In the genomic region with DNA sequence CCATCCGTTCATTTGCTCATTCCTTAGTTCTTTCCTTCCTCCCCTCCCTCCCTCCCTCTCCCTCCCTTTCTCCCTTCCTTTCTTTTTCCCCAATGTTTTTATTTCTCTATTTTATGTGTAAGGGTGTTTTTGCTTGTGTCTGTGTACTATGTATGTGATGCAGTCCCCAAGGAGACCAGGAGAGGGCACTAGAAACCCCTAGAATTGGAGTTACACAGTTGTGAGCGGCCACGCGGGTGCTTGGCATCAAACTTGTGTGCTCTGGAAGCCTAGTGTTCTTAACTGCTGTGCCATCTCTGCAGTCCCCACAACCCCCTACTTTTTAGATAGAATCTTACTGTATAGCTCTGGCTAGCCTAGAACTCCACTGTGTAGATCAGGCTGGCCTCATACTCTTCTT, we compare ENCODE assay signal across 9 mouse cellular contexts. TPM values are rescaled to one million over a fixed set of nuclear protein-coding genes. Genes with fewer than 3 reads are reported as not detected.
A peak's percentile ranks its signal among the peaks of the same experiment; 100 is the strongest.
DNase-seq lines count a peak whose midpoint lies in the region; ATAC-seq and TF ChIP-seq lines count a peak whose summit lies in the region.
"Had no signal": no experiment of that assay in that cellular context is flagged by ENCODE, and none has a peak within 500 bp of the region (broad histone marks: within the 10 kb centered on the region; RNA-seq: fewer than 3 reads in every experiment).

No protein-coding gene starts in this region.

- peaks cover 21% of the 10 kb centered on the region; the same call in 1 of the 2 replicates for H3K9me3 ChIP-seq in midbrain, embryonic 10.5 days (replicated peaks)
- no peaks in the 10 kb centered on the region; the same call in 1 of the 2 replicates for H3K9me3 ChIP-seq in midbrain, embryonic 11.5 days (ENCODE audit: control insufficient read depth, low read length)
- H3K9me3 ChIP-seq in embryonic facial prominence, embryonic 11.5 days (replicated peaks; ENCODE audit: control insufficient read depth, low read length), result no peaks in the 10 kb centered on the region; the same call in 1 of the 2 replicates
- H3K9me3 ChIP-seq in stomach, postnatal 0 days (ENCODE audit: control insufficient read depth, low read length), result peaks cover 6% of the 10 kb centered on the region; the same call in 1 of the 2 replicates
- H3K9me3 ChIP-seq: heart, embryonic 15.5 days had no signal

- H3K27me3 ChIP-seq in midbrain, embryonic 10.5 days (ENCODE audit: low read depth, poor library complexity, severe bottlenecking), result no peaks in the 10 kb centered on the region
- H3K27me3 ChIP-seq in midbrain, embryonic 11.5 days (ENCODE audit: control insufficient read depth, insufficient read depth, low read length), result no peaks in the 10 kb centered on the region
- H3K27me3 ChIP-seq in embryonic facial prominence, embryonic 11.5 days (ENCODE audit: control insufficient read depth, insufficient read depth, low read length), result no peaks in the 10 kb centered on the region
- H3K27me3 ChIP-seq in stomach, postnatal 0 days (ENCODE audit: control insufficient read depth, insufficient read depth, low read length), result no peaks in the 10 kb centered on the region
- H3K27me3 ChIP-seq: heart, embryonic 15.5 days had no signal

- no peak for ATAC-seq in midbrain, embryonic 11.5 days (ENCODE audit: low FRiP score)
- no peak for ATAC-seq in embryonic facial prominence, embryonic 11.5 days (replicated peaks; ENCODE audit: insufficient number of reproducible peaks, low FRiP score, low TSS enrichment, low read depth)
- ATAC-seq in stomach, postnatal 0 days (ENCODE audit: low FRiP score, low TSS enrichment), result no peak

- H3K4me2 ChIP-seq in midbrain, embryonic 11.5 days, result no peak overlapping the region
- no peak overlapping the region for H3K4me2 ChIP-seq in embryonic facial prominence, embryonic 11.5 days (ENCODE audit: low read depth, low read length)
- no peak overlapping the region for H3K4me2 ChIP-seq in stomach, postnatal 0 days (replicated peaks; ENCODE audit: low read depth)
- H3K4me2 ChIP-seq: heart, embryonic 15.5 days had no signal

- H3K27ac ChIP-seq in midbrain, embryonic 10.5 days (replicated peaks), result no peak overlapping the region
- no peak overlapping the region for H3K27ac ChIP-seq in midbrain, embryonic 11.5 days (ENCODE audit: low read depth, low read length)
- no peak overlapping the region for H3K27ac ChIP-seq in embryonic facial prominence, embryonic 11.5 days (replicated peaks; ENCODE audit: low read depth, low read length)
- no peak overlapping the region for H3K27ac ChIP-seq in stomach, postnatal 0 days (replicated peaks)
- H3K27ac ChIP-seq: heart, embryonic 15.5 days had no signal

- peak; percentile 28 for DNase-seq in adrenal gland, postnatal 10 days
- no peak for DNase-seq in adrenal gland, adult 8-10 months
- DNase-seq in midbrain, embryonic 10.5 days (ENCODE audit: low spot score), result peak; percentile 22
- no peak for DNase-seq in midbrain, embryonic 11.5 days (ENCODE audit: low spot score, missing footprints)
- peak; percentile 33 for DNase-seq in embryonic facial prominence, embryonic 11.5 days (ENCODE audit: low spot score)
- peak; percentile 16 for DNase-seq in stomach, postnatal 0 days (ENCODE audit: low spot score)
- DNase-seq in layer of hippocampus, adult 11-12 months (ENCODE audit: low spot score), result no peak
- no peak for DNase-seq in gastrocnemius, adult 8-10 months (ENCODE audit: low spot score in 2 of 2)

- H3K4me3 ChIP-seq in midbrain, embryonic 10.5 days, result no peak overlapping the region
- H3K4me3 ChIP-seq in midbrain, embryonic 11.5 days (ENCODE audit: low read depth, low read length), result no peak overlapping the region
- no peak overlapping the region for H3K4me3 ChIP-seq in embryonic facial prominence, embryonic 11.5 days (ENCODE audit: low read depth, low read length)
- no peak overlapping the region for H3K4me3 ChIP-seq in stomach, postnatal 0 days (ENCODE audit: low read depth, low read length)
- H3K4me3 ChIP-seq: heart, embryonic 15.5 days had no signal

- WGBS in midbrain, embryonic 10.5 days, result 58% methylated on average over 4 of the region's 4 CpGs
- 63% methylated on average over 4 of the region's 4 CpGs for WGBS in midbrain, embryonic 11.5 days
- 61% methylated on average over 4 of the region's 4 CpGs for WGBS in embryonic facial prominence, embryonic 11.5 days
- WGBS in stomach, postnatal 0 days, result 59% methylated on average over 4 of the region's 4 CpGs

- H3K4me1 ChIP-seq in midbrain, embryonic 10.5 days, result no peaks in the 10 kb centered on the region
- H3K4me1 ChIP-seq in midbrain, embryonic 11.5 days (ENCODE audit: control insufficient read depth, insufficient read depth, low read length), result no peaks in the 10 kb centered on the region
- H3K4me1 ChIP-seq in embryonic facial prominence, embryonic 11.5 days (ENCODE audit: control insufficient read depth, insufficient read depth, low read length), result no peaks in the 10 kb centered on the region
- no peaks in the 10 kb centered on the region for H3K4me1 ChIP-seq in stomach, postnatal 0 days (replicated peaks; ENCODE audit: control insufficient read depth, insufficient read depth)
- H3K4me1 ChIP-seq: heart, embryonic 15.5 days had no signal

- no peak overlapping the region for H3K9ac ChIP-seq in midbrain, embryonic 11.5 days (ENCODE audit: low read length)
- no peak overlapping the region for H3K9ac ChIP-seq in embryonic facial prominence, embryonic 11.5 days (replicated peaks; ENCODE audit: low read length)
- H3K9ac ChIP-seq in stomach, postnatal 0 days (ENCODE audit: low read length), result no peak overlapping the region
- H3K9ac ChIP-seq: heart, embryonic 15.5 days had no signal

- no peaks in the 10 kb centered on the region for H3K36me3 ChIP-seq in midbrain, embryonic 10.5 days
- H3K36me3 ChIP-seq in midbrain, embryonic 11.5 days (ENCODE audit: control insufficient read depth, insufficient read depth, low read length), result no peaks in the 10 kb centered on the region
- no peaks in the 10 kb centered on the region for H3K36me3 ChIP-seq in embryonic facial prominence, embryonic 11.5 days (replicated peaks; ENCODE audit: control insufficient read depth, insufficient read depth, low read depth, low read length)
- H3K36me3 ChIP-seq in stomach, postnatal 0 days (ENCODE audit: control insufficient read depth, insufficient read depth, low read length), result no peaks in the 10 kb centered on the region
- H3K36me3 ChIP-seq: heart, embryonic 15.5 days had no signal

- no peak for TF ChIP-seq EP300 in stomach, postnatal 0 days (optimal IDR thresholded peaks at IDR 0.05)

- peak; percentile 54 for TF ChIP-seq CTCF in stomach, postnatal 0 days (IDR thresholded peaks at IDR 0.05; ENCODE audit: low read depth)

RNA-seq across cellular contexts. Expression of a gene that starts 52.3 kb away (rescaled TPM):
- total RNA-seq in adrenal gland, postnatal 10 days (2021), result 10 to 100 TPM; 51.7 to 59.0 TPM
- total RNA-seq in adrenal gland, adult 8-10 months (2022), result 10 to 100 TPM; 52.7 to 73.4 (median 60.4) TPM
- polyA plus RNA-seq in midbrain, embryonic 10.5 days (2016; fragmentation: Nextera tagmentation; extraction: Ambion mirVana), result 227 and 230 TPM in 2 replicates
- 250 and 276 TPM in 2 replicates for polyA plus RNA-seq in midbrain, embryonic 11.5 days (2014; fragmentation: Nextera tagmentation; extraction: Ambion mirVana)
- polyA plus RNA-seq in embryonic facial prominence, embryonic 11.5 days (2014; fragmentation: Nextera tagmentation; extraction: Ambion mirVana), result 276 and 293 TPM in 2 replicates
- polyA plus RNA-seq in stomach, postnatal 0 days (2015; fragmentation: Nextera tagmentation; extraction: Ambion mirVana), result 104 and 109 TPM in 2 replicates
- total RNA-seq in gastrocnemius, adult 8-10 months (2022), result 10 to 100 TPM; 38.5 to 46.0 (median 40.4) TPM

RNA-seq across cellular contexts. Expression of a gene that starts 55.3 kb away (rescaled TPM):
- 10 to 100 TPM; 26.8 to 32.8 TPM for total RNA-seq in adrenal gland, postnatal 10 days (2021)
- total RNA-seq in adrenal gland, adult 8-10 months (2022), result 10 to 100 TPM; 36.0 to 50.9 (median 46.6) TPM
- 29.3 and 31.1 TPM in 2 replicates for polyA plus RNA-seq in midbrain, embryonic 10.5 days (2016; fragmentation: Nextera tagmentation; extraction: Ambion mirVana)
- polyA plus RNA-seq in midbrain, embryonic 11.5 days (2014; fragmentation: Nextera tagmentation; extraction: Ambion mirVana), result 21.5 and 25.2 TPM in 2 replicates
- 19.3 and 25.2 TPM in 2 replicates for polyA plus RNA-seq in embryonic facial prominence, embryonic 11.5 days (2014; fragmentation: Nextera tagmentation; extraction: Ambion mirVana)
- 7.3 and 7.5 TPM in 2 replicates for polyA plus RNA-seq in stomach, postnatal 0 days (2015; fragmentation: Nextera tagmentation; extraction: Ambion mirVana)
- 10 to 100 TPM in 3 of 4 experiments, 1 to 10 TPM in 1; 9.2 to 12.4 (median 11.5) TPM for total RNA-seq in gastrocnemius, adult 8-10 months (2022)

Comparison
In these comparisons a context has a peak if more than half of its experiments do, and no peak if none do; other contexts are left out.
1. DNase-seq: peak in adrenal gland, postnatal 10 days (single experiment), midbrain, embryonic 10.5 days (single experiment), embryonic facial prominence, embryonic 11.5 days (single experiment) and stomach, postnatal 0 days (single experiment); none in adrenal gland, adult 8-10 months (single experiment), midbrain, embryonic 11.5 days (single experiment), layer of hippocampus, adult 11-12 months (single experiment) and gastrocnemius, adult 8-10 months (0 of 2).